Mouse (Mus musculus): ENCODE results near the gene E030018B13Rik.

Gene E030018B13Rik

GRCm38 (mm10) chr7:63897655-63898054 lies 19.0 kb upstream of the E030018B13Rik start:
- no peak for DNase-seq (ENCODE audit: extremely low spot score)

GRCm38 (mm10) chr7:63898201-63898600 lies 18.5 kb upstream of the E030018B13Rik start:
- no peak for DNase-seq (ENCODE audit: extremely low spot score)

- no peak for DNase-seq (ENCODE audit: extremely low spot score)
Observed at GRCm38 (mm10) chr7:63899925-63900324, 16.7 kb upstream of the E030018B13Rik start.

DNA sequence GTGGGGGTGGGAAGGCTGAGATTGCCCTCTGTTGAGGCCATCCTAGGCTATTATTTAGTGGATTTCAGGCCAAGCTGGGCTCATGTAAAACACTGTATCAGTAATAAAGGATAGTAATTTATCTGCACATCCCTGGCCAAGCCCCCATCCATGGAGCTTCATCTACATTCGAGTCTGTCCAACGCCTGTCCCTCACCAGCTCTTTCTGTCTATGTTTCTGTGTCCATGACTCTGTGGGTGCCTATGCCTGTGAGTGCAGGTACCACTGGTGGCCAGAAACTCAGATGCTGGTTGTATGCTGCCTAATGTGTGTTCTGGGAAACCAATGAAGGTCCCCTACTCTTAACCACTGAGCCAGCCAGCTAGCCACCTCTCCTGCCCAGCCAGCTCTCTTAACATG lies 16.2 kb upstream of the E030018B13Rik start:
- no peak for DNase-seq (ENCODE audit: extremely low spot score)

DNA sequence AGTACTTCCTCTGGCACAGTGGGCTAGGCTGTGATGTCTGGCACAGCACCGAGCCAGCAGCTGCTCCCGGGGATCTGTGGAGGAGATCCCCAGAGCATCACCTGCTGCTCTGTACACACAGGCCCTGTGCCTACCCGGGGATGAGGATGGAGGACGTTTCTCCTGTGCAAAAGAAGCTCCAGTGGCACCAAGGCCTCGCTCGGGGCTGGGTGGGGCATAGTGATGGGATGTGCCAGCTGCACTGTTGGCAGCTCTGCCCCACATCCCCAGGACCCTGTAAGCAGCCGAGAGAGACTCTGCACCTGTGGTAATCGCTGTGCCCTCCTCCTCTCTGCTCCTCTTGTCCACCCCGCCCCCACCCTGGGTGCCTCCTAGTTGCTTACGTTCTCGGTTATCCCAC lies 15.3 kb upstream of the E030018B13Rik start:
- DNase-seq (ENCODE audit: extremely low spot score) = no peak

- no peak for DNase-seq (ENCODE audit: extremely low spot score)
Observed at GRCm38 (mm10) chr7:63901942-63902341, 14.7 kb upstream of the E030018B13Rik start.

GRCm38 (mm10) chr7:63902604-63903210 lies 13.9 kb upstream of the E030018B13Rik start:
- no peak for DNase-seq (ENCODE audit: extremely low spot score)

- DNase-seq (ENCODE audit: extremely low spot score) = no peak
Observed at GRCm38 (mm10) chr7:63903635-63904380, 12.8 kb upstream of the E030018B13Rik start.

DNA sequence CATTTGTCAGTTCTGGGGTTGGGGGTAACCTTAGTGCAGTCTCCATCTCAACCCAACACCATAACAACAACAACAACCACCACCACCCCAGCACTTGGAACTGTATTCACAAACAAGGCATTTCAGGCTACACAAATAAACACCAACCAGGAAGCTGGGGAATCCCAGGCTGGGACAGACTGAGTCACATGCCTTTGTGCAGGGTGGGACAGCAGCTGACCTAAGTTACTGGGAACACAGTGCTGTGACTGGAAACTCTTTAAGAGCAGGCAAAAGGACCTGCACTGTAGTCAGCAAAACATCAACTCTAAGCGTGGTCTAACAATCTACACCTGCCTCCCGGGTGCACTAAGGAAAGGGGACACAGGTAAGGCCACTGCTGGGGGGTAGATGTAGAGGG lies 11.5 kb upstream of the E030018B13Rik start:
- no peak for DNase-seq (ENCODE audit: extremely low spot score)

GRCm38 (mm10) chr7:63905642-63906041 lies 11.0 kb upstream of the E030018B13Rik start:
- no peak for DNase-seq (ENCODE audit: extremely low spot score)

DNA sequence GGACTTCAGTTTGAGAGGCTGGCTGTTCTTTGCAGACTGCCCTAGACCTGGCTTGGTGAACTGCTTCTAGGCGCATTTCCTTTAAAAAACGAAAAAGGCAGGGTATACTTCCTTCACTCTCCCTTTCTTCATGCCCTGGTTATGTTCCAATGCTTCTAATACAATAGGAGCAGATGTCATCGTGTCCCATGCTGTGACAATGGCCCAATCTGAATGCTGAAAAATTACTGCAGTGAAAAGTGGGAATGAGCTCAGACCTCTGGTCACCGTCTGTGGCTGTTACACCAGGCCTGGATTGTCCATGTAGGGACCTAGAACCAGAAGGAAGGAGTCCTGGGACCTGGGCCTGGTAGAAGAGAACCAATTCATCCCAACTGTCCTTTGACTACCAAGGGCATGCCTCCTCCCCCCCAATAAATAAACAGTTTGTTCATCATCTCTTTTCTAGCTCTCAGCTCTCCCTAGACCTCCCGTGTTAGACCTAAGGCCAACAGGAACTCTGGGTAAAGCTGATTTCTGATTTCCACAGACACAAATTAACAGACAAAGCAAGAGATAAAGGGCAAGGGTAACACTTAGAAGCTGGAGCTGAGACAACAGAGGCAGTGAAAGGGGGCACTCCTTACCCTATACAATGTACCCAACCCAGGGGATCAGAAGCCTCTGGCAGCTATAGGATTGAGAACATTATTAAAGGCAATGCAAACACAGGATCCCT lies 8.7 kb upstream of the E030018B13Rik start:
- no peak for DNase-seq (ENCODE audit: extremely low spot score)

GRCm38 (mm10) chr7:63908496-63909285 lies 8.0 kb upstream of the E030018B13Rik start:
- no peak for DNase-seq (ENCODE audit: extremely low spot score)

GRCm38 (mm10) chr7:63910225-63910624 lies 6.4 kb upstream of the E030018B13Rik start:
- no peak for DNase-seq (ENCODE audit: extremely low spot score)

GRCm38 (mm10) chr7:63910912-63911311 lies 5.7 kb upstream of the E030018B13Rik start:
- no peak for DNase-seq (ENCODE audit: extremely low spot score)

- no peak for DNase-seq (ENCODE audit: extremely low spot score)
Observed at GRCm38 (mm10) chr7:63911383-63912233, 5.0 kb upstream of the E030018B13Rik start.

GRCm38 (mm10) chr7:63912234-63912810 lies 4.3 kb upstream of the E030018B13Rik start:
- peak; percentile 28 for DNase-seq (ENCODE audit: extremely low spot score)

- peak; percentile 25 for DNase-seq (ENCODE audit: extremely low spot score)
Observed at GRCm38 (mm10) chr7:63912924-63913723, 3.5 kb upstream of the E030018B13Rik start.

DNA sequence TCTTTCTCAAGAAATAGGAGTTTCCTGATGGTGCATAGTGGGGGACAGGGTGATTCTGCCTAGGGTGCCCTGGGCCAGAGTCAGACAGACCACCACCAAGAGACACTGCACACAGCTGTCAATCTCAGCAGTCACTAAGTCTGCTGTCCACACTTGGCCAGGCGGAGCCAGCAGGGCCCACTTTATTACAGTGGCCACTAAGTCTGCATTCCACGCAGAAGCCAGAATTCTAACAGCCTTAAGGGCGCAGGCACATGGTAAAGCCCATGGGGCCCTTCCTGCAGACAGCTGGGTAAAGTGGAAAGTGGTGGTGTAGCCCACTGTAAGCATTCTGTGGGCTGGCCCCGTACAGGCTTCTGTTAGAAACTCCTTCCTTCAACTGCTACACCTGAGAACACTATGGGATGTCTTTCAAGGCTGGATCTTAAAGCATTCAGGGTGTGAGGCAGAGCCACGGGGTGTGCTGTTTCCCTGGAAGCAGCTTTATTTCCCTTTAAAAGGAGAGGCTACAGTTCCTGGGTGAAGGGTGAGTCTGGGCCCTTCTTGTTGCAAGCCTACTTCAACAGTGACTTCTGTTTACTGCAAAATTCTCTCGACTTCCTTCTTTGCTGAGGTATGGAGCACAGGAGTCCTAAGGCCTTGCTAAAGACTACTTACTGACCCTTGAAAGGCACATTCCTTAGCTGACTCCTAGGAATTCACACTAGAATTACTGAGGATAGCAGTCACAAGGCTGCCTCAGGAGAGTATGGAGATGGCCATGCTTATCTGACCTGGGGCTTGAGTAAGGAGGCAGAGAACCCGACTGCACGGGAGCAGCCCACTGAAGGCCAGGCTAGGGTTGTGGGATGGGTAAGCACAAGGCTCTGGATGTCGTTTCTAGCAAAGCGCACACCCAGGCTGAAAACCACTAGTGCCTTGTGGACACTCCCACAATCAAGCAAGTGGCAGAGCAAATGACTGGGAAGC lies 2.6 kb upstream of the E030018B13Rik start:
- DNase-seq (ENCODE audit: extremely low spot score) = no peak

- no peak for DNase-seq (ENCODE audit: extremely low spot score)
Observed at GRCm38 (mm10) chr7:63914891-63915290, 1.8 kb upstream of the E030018B13Rik start.
